9 mouse cellular contexts compared by ENCODE assay signal in the genomic region with DNA sequence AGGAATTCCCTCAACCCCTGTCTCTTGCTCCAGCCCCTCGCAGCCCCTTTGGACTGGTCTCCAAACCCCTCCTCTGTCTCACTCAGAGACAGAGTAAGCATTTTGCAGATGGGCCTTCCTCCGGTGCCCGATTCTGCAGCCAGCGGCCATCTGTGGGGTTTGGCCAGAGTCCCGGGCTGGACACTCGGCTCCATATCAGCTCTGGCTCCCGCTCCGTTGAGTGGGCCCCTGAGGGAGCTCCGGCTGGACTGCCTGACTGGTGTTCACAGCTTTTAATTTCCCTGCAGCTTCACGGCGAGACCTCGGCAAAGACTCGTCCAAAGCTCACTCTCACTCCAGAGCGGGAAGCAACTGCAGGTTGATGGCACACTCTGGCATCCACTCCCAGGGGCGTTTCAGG. TPM values are rescaled to one million over a fixed set of nuclear protein-coding genes. Genes with fewer than 3 reads are reported as not detected.
DNase-seq lines count a peak whose midpoint lies in the region; ATAC-seq lines count a peak whose summit lies in the region.
"Had no signal": no experiment of that assay in that cellular context is flagged by ENCODE, and none has a peak within 500 bp of the region (broad histone marks: within the 10 kb centered on the region; RNA-seq: fewer than 3 reads in every experiment).

No protein-coding gene starts in this region.

- DNase-seq in layer of hippocampus, postnatal 10 days (ENCODE audit: low spot score in 2 of 2), result peak; percentile 59 to 68
- no peak for DNase-seq in layer of hippocampus, adult 18-20 months (ENCODE audit: low spot score in 2 of 2)
- DNase-seq in brain, adult 2 months (ENCODE audit: low read depth, low spot score), result peak; percentile 82
- peak; percentile 78 for DNase-seq in cerebellum, adult 11-12 months
- DNase-seq in heart, adult 9 months (ENCODE audit: low spot score in 2 of 2), result peak; percentile 40 to 59
- no peak for DNase-seq in thymus, postnatal 36 days
- DNase-seq: kidney, postnatal 14 days had no signal

- no peak for ATAC-seq in erythroblast, adult 5-6 weeks (replicated peaks; ENCODE audit: low FRiP score, poor library complexity, severe bottlenecking)
- no peak for ATAC-seq in erythroid progenitor cell, adult 5-6 weeks (replicated peaks; ENCODE audit: low FRiP score, poor library complexity, severe bottlenecking)

RNA-seq across cellular contexts. Expression of gene Slc6a1, which starts 10.2 kb away (rescaled TPM):
- 100 to 1,000 TPM; 307 to 331 TPM for total RNA-seq in layer of hippocampus, postnatal 10 days (2021)
- 100 to 1,000 TPM; 282 to 291 TPM for total RNA-seq in layer of hippocampus, adult 18-20 months (2021)
- not detected in 2 replicates for total RNA-seq in erythroblast, adult 5-6 weeks (2015; ENCODE audit: low replicate concordance)
- total RNA-seq in erythroblast, adult 5-6 weeks (2017; ENCODE audit: low replicate concordance), result not detected in 2 replicates
- total RNA-seq in erythroid progenitor cell, adult 5-6 weeks (2015; ENCODE audit: low replicate concordance), result 1.3 TPM in 1 of 2 replicates, not detected in the other
- total RNA-seq in erythroid progenitor cell, adult 5-6 weeks (2017; ENCODE audit: low replicate concordance), result not detected in 2 replicates

Comparison
In these comparisons a context has a peak if more than half of its experiments do, and no peak if none do; other contexts are left out.
1. DNase-seq: peak in layer of hippocampus, postnatal 10 days (2 of 2), brain, adult 2 months (single experiment), cerebellum, adult 11-12 months (single experiment) and heart, adult 9 months (2 of 2); none in layer of hippocampus, adult 18-20 months (0 of 2) and thymus, postnatal 36 days (0 of 2).
2. RNA of gene Slc6a1, which starts 10.2 kb away (total RNA-seq): 307 to 331 TPM in layer of hippocampus, postnatal 10 days and 282 to 291 TPM in layer of hippocampus, adult 18-20 months; 1.3 TPM in erythroid progenitor cell, adult 5-6 weeks and not detected in erythroblast, adult 5-6 weeks; every median in the first group is over 100 times any median in the second.